In genomic region chr5:99413391-99413790, GRCm38 (mm10) we compare ENCODE assay signal across 26 mouse cellular contexts.
A peak's percentile ranks its signal among the peaks of the same experiment; 100 is the strongest.
DNase-seq lines count a peak whose midpoint lies in the region; ATAC-seq lines count a peak whose summit lies in the region.
"Had no signal": no experiment of that assay in that cellular context is flagged by ENCODE, and none has a peak within 500 bp of the region (broad histone marks: within the 10 kb centered on the region; RNA-seq: fewer than 3 reads in every experiment).

No protein-coding gene starts in this region.

- H3K9ac ChIP-seq in midbrain, embryonic 15.5 days: no peak overlapping the region
- H3K9ac ChIP-seq: liver, embryonic 13.5 days; neural tube, embryonic 13.5 days; stomach, embryonic 15.5 days had no signal

- WGBS in midbrain, embryonic 15.5 days: 91% methylated on average over 9 of the region's 9 CpGs

- H3K27me3 ChIP-seq in midbrain, embryonic 15.5 days (replicated peaks): no peaks in the 10 kb centered on the region
- H3K27me3 ChIP-seq: liver, embryonic 13.5 days; neural tube, embryonic 13.5 days; Patski; stomach, embryonic 15.5 days had no signal

- no peak overlapping the region for H3K27ac ChIP-seq in midbrain, embryonic 15.5 days
- H3K27ac ChIP-seq: embryonic facial prominence, embryonic 10.5 days; heart, embryonic 10.5 days; liver, embryonic 13.5 days; neural tube, embryonic 13.5 days; stomach, embryonic 15.5 days had no signal

- H3K36me3 ChIP-seq in midbrain, embryonic 15.5 days (replicated peaks): no peaks in the 10 kb centered on the region
- H3K36me3 ChIP-seq: embryonic facial prominence, embryonic 10.5 days; heart, embryonic 10.5 days; liver, embryonic 13.5 days; neural tube, embryonic 13.5 days; stomach, embryonic 15.5 days had no signal

- no peaks in the 10 kb centered on the region for H3K4me1 ChIP-seq in midbrain, embryonic 15.5 days
- H3K4me1 ChIP-seq: embryonic facial prominence, embryonic 10.5 days; heart, embryonic 10.5 days; liver, embryonic 13.5 days; neural tube, embryonic 13.5 days; stomach, embryonic 15.5 days had no signal

- no peak overlapping the region for H3K4me2 ChIP-seq in midbrain, embryonic 15.5 days
- H3K4me2 ChIP-seq: liver, embryonic 13.5 days; neural tube, embryonic 13.5 days; stomach, embryonic 15.5 days had no signal

- no peak for ATAC-seq in midbrain, embryonic 15.5 days (replicated peaks)
- ATAC-seq: hindbrain, embryonic 16.5 days; intestine, embryonic 16.5 days; midbrain, embryonic 16.5 days; Patski had no signal

- H3K9me3 ChIP-seq in midbrain, embryonic 15.5 days: no peaks in the 10 kb centered on the region
- H3K9me3 ChIP-seq: embryonic facial prominence, embryonic 10.5 days; heart, embryonic 10.5 days; liver, embryonic 13.5 days; megakaryocyte, embryonic 14.5 days; neural tube, embryonic 13.5 days; stomach, embryonic 15.5 days had no signal

- no peak overlapping the region for H3K4me3 ChIP-seq in midbrain, embryonic 15.5 days
- H3K4me3 ChIP-seq: embryonic facial prominence, embryonic 10.5 days; heart, embryonic 10.5 days; liver, embryonic 13.5 days; megakaryocyte, embryonic 14.5 days; myocyte; neural tube, embryonic 13.5 days; stomach, embryonic 15.5 days had no signal

- DNase-seq in frontal cortex, adult 2 months (ENCODE audit: extremely low spot score in 1 of 2, low spot score in 1 of 2): peak; percentile 48 to 67
- no peak for DNase-seq in frontal cortex, postnatal 25 days (ENCODE audit: low spot score in 2 of 2)
- peak; percentile 58 for DNase-seq in right cerebral cortex, adult 18-20 months
- DNase-seq in right cerebral cortex, postnatal 4 days: no peak
- peak; percentile 43 to 55 for DNase-seq in right cerebral cortex, postnatal 10 days (ENCODE audit: low spot score in 2 of 2)
- DNase-seq in spleen, adult 18-20 months: no peak
- no peak for DNase-seq in adrenal gland, adult 18-20 months (ENCODE audit: low spot score in 2 of 2)
- DNase-seq: cerebellum, adult 11-12 months; cerebellum, postnatal 10 days; kidney, postnatal 25 days; liver, embryonic 13.5 days; lung, adult 2 months; retina, postnatal 1 day; thymus, adult 18-20 months; thymus, postnatal 36 days had no signal

Comparison
In these comparisons a context has a peak if more than half of its experiments do, and no peak if none do; other contexts are left out.
1. DNase-seq: peak in frontal cortex, adult 2 months (2 of 2), right cerebral cortex, adult 18-20 months (single experiment) and right cerebral cortex, postnatal 10 days (2 of 2); none in frontal cortex, postnatal 25 days (0 of 2), right cerebral cortex, postnatal 4 days (single experiment), spleen, adult 18-20 months (0 of 2) and adrenal gland, adult 18-20 months (0 of 2).